Mouse (Mus musculus) urinary bladder, adult 2 months (tissue): ENCODE results near the gene Ssc4d. TPM values are rescaled to one million over a fixed set of nuclear protein-coding genes. Genes with fewer than 3 reads are reported as not detected.

Source experiments
- polyA plus RNA-seq: library from polyadenylated mRNA; depleted of rRNA; stranded (reverse); fragments of >200 nt; gene quantifications from 2 replicates; pipeline ENCODE4 v1.2.3, GENCODE M21; 2012; rRNA removed

The Ssc4d gene
- polyA plus RNA-seq, 1 experiment, result 4.2 TPM

Other genes with a start within 250 kb of the Ssc4d start
- 21.0 and 21.7 TPM in 2 replicates for gene Tmem120a, start 230.1 kb downstream of the Ssc4d start, polyA plus RNA-seq
- gene Styxl1, start 196.1 kb downstream of the Ssc4d start, polyA plus RNA-seq, result 0.44 and 0.48 TPM in 2 replicates
- gene Mdh2, start 196.1 kb downstream of the Ssc4d start, polyA plus RNA-seq, result 264 and 269 TPM in 2 replicates
- 0.07 and 0.12 TPM in 2 replicates for gene Srrm3, start 167.6 kb downstream of the Ssc4d start, polyA plus RNA-seq
- 816 and 846 TPM in 2 replicates for gene Hspb1, start 86.6 kb downstream of the Ssc4d start, polyA plus RNA-seq
- 54.0 and 76.6 TPM in 2 replicates for gene Ywhag, start 39.9 kb downstream of the Ssc4d start, polyA plus RNA-seq
- gene Zp3, start 5.6 kb upstream of the Ssc4d start, polyA plus RNA-seq, result not detected in 2 replicates
- 16.8 and 17.3 TPM in 2 replicates for gene Dtx2, start 20.3 kb upstream of the Ssc4d start, polyA plus RNA-seq
- gene Upk3b, start 64.0 kb upstream of the Ssc4d start, polyA plus RNA-seq, result 113 and 152 TPM in 2 replicates
- gene Upk3bl, start 80.0 kb upstream of the Ssc4d start, polyA plus RNA-seq, result 4.5 and 6.1 TPM in 2 replicates
- 10.6 and 16.6 TPM in 2 replicates for gene Rasa4, start 109.4 kb upstream of the Ssc4d start, polyA plus RNA-seq
- 104 and 141 TPM in 2 replicates for gene Polr2j, start 142.1 kb upstream of the Ssc4d start, polyA plus RNA-seq
- gene Lrwd1, start 161.5 kb upstream of the Ssc4d start, polyA plus RNA-seq, result 20.5 and 22.6 TPM in 2 replicates
- 11.2 and 11.3 TPM in 2 replicates for gene Alkbh4, start 161.6 kb upstream of the Ssc4d start, polyA plus RNA-seq
- gene Orai2, start 196.2 kb upstream of the Ssc4d start, polyA plus RNA-seq, result 9.8 and 10.8 TPM in 2 replicates
- gene Prkrip1, start 224.4 kb upstream of the Ssc4d start, polyA plus RNA-seq, result 20.8 and 23.3 TPM in 2 replicates